Mouse (Mus musculus): Measurements from ENCODE around the gene 2900026A02Rik.

The 2900026A02Rik gene

GRCm38 (mm10) chr5:113038601-113039000 is 182.4 kb downstream of the 2900026A02Rik start:
- DNase-seq (ENCODE audit: low spot score): no peak

Measured in testis, postnatal 10 days (tissue).